Mouse (Mus musculus): Measurements from ENCODE around the gene Gm45837. TPM values are rescaled to one million over a fixed set of nuclear protein-coding genes. Genes with fewer than 3 reads are reported as not detected.

The Gm45837 gene
- total RNA-seq, 2 experiments from 2014 or later, result 5.0 TPM; not detected in 1

GRCm38 (mm10) chr7:101423970-101424369, 13.3 kb downstream of the Gm45837 start:
- no peak for ATAC-seq (replicated peaks; ENCODE audit: low FRiP score, poor library complexity, severe bottlenecking)

- no peak for ATAC-seq (replicated peaks; ENCODE audit: low FRiP score, poor library complexity, severe bottlenecking)
Observed at GRCm38 (mm10) chr7:101426692-101427091, 16.0 kb downstream of the Gm45837 start.

- 0 out of 2 replicates have a peak, but pooled peaks have one; percentile 50 for ATAC-seq (replicated peaks; ENCODE audit: low FRiP score, poor library complexity, severe bottlenecking)
Observed at GRCm38 (mm10) chr7:101427736-101428135, 17.1 kb downstream of the Gm45837 start.

- ATAC-seq (replicated peaks; ENCODE audit: low FRiP score, poor library complexity, severe bottlenecking), result no peak
Observed at GRCm38 (mm10) chr7:101435038-101435437, 24.4 kb downstream of the Gm45837 start.

GRCm38 (mm10) chr7:101437876-101438275, 27.2 kb downstream of the Gm45837 start:
- ATAC-seq (replicated peaks; ENCODE audit: low FRiP score, poor library complexity, severe bottlenecking), result no peak

- ATAC-seq (replicated peaks; ENCODE audit: low FRiP score, poor library complexity, severe bottlenecking), result no peak
Observed at GRCm38 (mm10) chr7:101443093-101443492, 32.4 kb downstream of the Gm45837 start.

GRCm38 (mm10) chr7:101444211-101444610, 33.5 kb downstream of the Gm45837 start:
- ATAC-seq (replicated peaks; ENCODE audit: low FRiP score, poor library complexity, severe bottlenecking), result no peak

GRCm38 (mm10) chr7:101449855-101450254, 39.2 kb downstream of the Gm45837 start:
- ATAC-seq (replicated peaks; ENCODE audit: low FRiP score, poor library complexity, severe bottlenecking), result no peak

- peak; percentile 82 for ATAC-seq (replicated peaks; ENCODE audit: low FRiP score, poor library complexity, severe bottlenecking)
Observed at GRCm38 (mm10) chr7:101450422-101451401, 40.0 kb downstream of the Gm45837 start.

- ATAC-seq (replicated peaks; ENCODE audit: low FRiP score, poor library complexity, severe bottlenecking), result no peak
Observed at GRCm38 (mm10) chr7:101452669-101453068, 42.0 kb downstream of the Gm45837 start.

GRCm38 (mm10) chr7:101453296-101453695, 42.6 kb downstream of the Gm45837 start:
- no peak for ATAC-seq (replicated peaks; ENCODE audit: low FRiP score, poor library complexity, severe bottlenecking)

- no peak for ATAC-seq (replicated peaks; ENCODE audit: low FRiP score, poor library complexity, severe bottlenecking)
Observed at GRCm38 (mm10) chr7:101453725-101454124, 43.0 kb downstream of the Gm45837 start.

GRCm38 (mm10) chr7:101454479-101454878, 43.8 kb downstream of the Gm45837 start:
- no peak for ATAC-seq (replicated peaks; ENCODE audit: low FRiP score, poor library complexity, severe bottlenecking)

- ATAC-seq (replicated peaks; ENCODE audit: low FRiP score, poor library complexity, severe bottlenecking), result no peak
Observed at GRCm38 (mm10) chr7:101455141-101455540, 44.5 kb downstream of the Gm45837 start.

GRCm38 (mm10) chr7:101456318-101456717, 45.6 kb downstream of the Gm45837 start:
- ATAC-seq (replicated peaks; ENCODE audit: low FRiP score, poor library complexity, severe bottlenecking), result no peak

GRCm38 (mm10) chr7:101456789-101457188, 46.1 kb downstream of the Gm45837 start:
- no peak for ATAC-seq (replicated peaks; ENCODE audit: low FRiP score, poor library complexity, severe bottlenecking)

- ATAC-seq (replicated peaks; ENCODE audit: low FRiP score, poor library complexity, severe bottlenecking), result no peak
Observed at GRCm38 (mm10) chr7:101457283-101457682, 46.6 kb downstream of the Gm45837 start.

- ATAC-seq (replicated peaks; ENCODE audit: low FRiP score, poor library complexity, severe bottlenecking), result no peak
Observed at GRCm38 (mm10) chr7:101457801-101458200, 47.1 kb downstream of the Gm45837 start.

GRCm38 (mm10) chr7:101458278-101458781, 47.6 kb downstream of the Gm45837 start:
- ATAC-seq (replicated peaks; ENCODE audit: low FRiP score, poor library complexity, severe bottlenecking), result no peak

- ATAC-seq (replicated peaks; ENCODE audit: low FRiP score, poor library complexity, severe bottlenecking), result no peak
Observed at GRCm38 (mm10) chr7:101459305-101459813, 48.7 kb downstream of the Gm45837 start.

All from erythroblast, adult 5-6 weeks (primary cell).